Mouse (Mus musculus): ENCODE measurements around the gene Slamf1. TPM values are rescaled to one million over a fixed set of nuclear protein-coding genes. Genes with fewer than 3 reads are reported as not detected.

Slamf1 gene
- total and polyA plus RNA-seq, 3 experiments: 0.73 to 1.3 TPM; not detected in 1

DNA sequence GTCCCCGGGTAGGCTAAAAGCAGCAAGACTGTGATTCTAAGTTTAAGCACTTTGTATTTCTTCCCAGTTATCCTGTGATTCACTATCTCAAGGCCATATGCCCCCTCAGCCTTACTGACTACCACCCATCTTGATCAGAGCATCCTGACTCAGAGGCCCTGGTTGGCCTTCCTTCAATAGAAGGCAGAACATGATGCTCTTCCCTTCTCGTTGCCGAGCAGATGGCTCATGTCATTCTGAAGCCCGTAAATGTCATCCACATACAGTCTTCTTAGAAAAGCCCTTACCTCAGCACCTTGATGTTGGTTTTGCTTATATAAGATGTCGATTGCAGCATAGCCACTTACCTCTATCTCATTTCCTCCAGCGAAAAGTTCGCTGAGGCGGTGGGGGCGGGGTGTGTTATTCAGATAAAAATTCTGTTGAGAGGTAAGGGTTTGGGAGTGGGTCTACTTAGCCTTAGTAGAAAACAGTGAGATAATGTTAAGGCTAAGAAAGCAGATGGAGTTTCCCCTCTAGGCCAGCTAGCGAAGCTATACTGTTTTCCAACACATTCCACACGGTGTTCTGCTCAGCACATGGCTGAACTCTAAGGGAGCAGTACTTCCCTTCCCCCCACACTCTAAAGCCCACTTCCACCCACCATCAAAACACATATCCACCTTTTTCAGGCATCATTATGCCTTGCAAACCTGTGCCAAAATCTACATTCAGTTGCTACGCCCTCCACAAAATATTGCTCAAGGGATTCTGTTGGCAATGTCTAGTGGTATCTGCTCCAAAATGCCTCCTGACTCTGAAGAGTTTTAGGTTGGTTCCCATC lies 21.7 kb downstream of the Slamf1 start (continued):
- no peak for TF ChIP-seq JUND (IDR thresholded peaks at IDR 0.05; ENCODE audit: low read depth, low read length)
- TF ChIP-seq CHD1 (IDR thresholded peaks at IDR 0.05; ENCODE audit: low read depth, low read length): no peak
- TF ChIP-seq MXI1 (IDR thresholded peaks at IDR 0.05; ENCODE audit: low read depth, low read length): no peak
- no peak for TF ChIP-seq ZC3H11A (IDR thresholded peaks at IDR 0.05; ENCODE audit: low read depth, low read length)
- no peak for TF ChIP-seq ELF1 (IDR thresholded peaks at IDR 0.05; ENCODE audit: low read depth, low read length)
- TF ChIP-seq BHLHE40 (IDR thresholded peaks at IDR 0.05; ENCODE audit: borderline replicate concordance, low read depth, low read length): peak; percentile 13; the same call in 1 of the 2 replicates
- no peak for TF ChIP-seq MAX (IDR thresholded peaks at IDR 0.05; ENCODE audit: low read length)
- no peak for TF ChIP-seq E2F4 (IDR thresholded peaks at IDR 0.05; ENCODE audit: borderline replicate concordance, low read depth, low read length)
- TF ChIP-seq RAD21 (IDR thresholded peaks at IDR 0.05; ENCODE audit: low read depth, low read length): no peak

DNA sequence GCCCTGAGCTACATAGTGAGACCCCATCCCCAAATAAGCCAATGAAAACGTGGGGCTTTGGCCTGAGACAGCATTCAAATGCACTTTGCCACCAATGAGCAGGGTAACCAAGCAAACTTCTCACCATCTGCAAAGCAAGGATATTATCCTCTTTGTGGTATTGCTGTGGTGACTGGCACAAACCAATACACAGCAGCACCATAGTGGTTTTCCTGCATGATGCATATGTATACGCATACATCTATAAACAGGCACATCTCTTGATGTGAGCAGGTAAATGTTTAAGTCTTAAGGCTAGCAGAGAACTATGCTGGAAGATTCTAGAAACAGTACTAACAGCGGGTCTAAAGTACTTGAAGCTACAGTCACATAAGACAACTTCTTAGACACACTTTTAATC lies 22.5 kb downstream of the Slamf1 start:
- Histone ChIP-seq H3K79me2 (ENCODE audit: control insufficient read depth, insufficient read depth, low read length, poor library complexity) (no peaks in the 10 kb centered on the region), H3K9ac (ENCODE audit: control insufficient read depth, low read depth, low read length, poor library complexity, severe bottlenecking) (no peak overlapping the region), H3K27me3 (ENCODE audit: control insufficient read depth in 1 of 2, insufficient read depth in 2 of 2, low read length in 2 of 2) (no peaks in the 10 kb centered on the region), H3K36me3 (ENCODE audit: control insufficient read depth in 1 of 2, insufficient read depth in 2 of 2, low read length in 2 of 2) (peaks cover 0 to 17% of the 10 kb centered on the region in 2 experiments; a peak in 2 of 4 replicates), H3K27ac (ENCODE audit: control insufficient read depth, low read depth, low read length) (no peak overlapping the region; the same call in 1 of the 2 replicates), H3K4me1 (ENCODE audit: control insufficient read depth in 1 of 2, insufficient read depth in 2 of 2, low read length in 2 of 2) (peaks cover 9 to 15% of the 10 kb centered on the region in 2 experiments), H3K9me3 (replicated peaks; ENCODE audit: insufficient read depth, low read length) (no peaks in the 10 kb centered on the region), H3K4me3 (ENCODE audit: control insufficient read depth in 1 of 2, insufficient read depth in 1 of 2, low read depth in 2 of 2, low read length in 2 of 2) (no peak overlapping the region)
- no peak for DNase-seq (ENCODE audit: low read depth, low spot score)
- no peak for TF ChIP-seq RAD21 (IDR thresholded peaks at IDR 0.05; ENCODE audit: low read depth, low read length)

DNA sequence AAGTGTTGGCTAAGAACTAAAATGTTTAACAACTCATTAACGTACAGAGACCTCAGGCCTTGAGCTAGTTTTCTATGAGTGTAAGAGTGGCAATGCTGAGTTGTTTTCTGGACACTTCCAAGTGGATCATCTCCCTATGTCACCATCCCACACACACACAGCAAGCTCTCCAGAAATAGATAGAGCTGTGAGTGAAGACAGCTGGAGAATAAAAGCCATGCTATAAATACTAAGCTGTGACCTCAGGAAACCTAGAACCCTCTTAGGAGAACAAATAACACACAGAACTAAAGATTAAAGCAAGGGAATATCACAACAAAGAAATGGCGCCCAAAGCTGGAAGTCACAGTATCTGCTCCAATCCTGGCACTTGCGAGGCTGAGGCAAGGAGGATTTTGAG lies 24.6 kb downstream of the Slamf1 start:
- peaks cover 0 to 25% of the 10 kb centered on the region in 2 experiments; a peak in 2 of 4 replicates for H3K36me3 ChIP-seq (ENCODE audit: control insufficient read depth in 1 of 2, insufficient read depth in 2 of 2, low read length in 2 of 2)
- DNase-seq (ENCODE audit: low read depth, low spot score): no peak
- TF ChIP-seq POLR2AphosphoS5 (IDR thresholded peaks at IDR 0.05; ENCODE audit: borderline replicate concordance, low read depth, low read length) (no peak), ETS1 (IDR thresholded peaks at IDR 0.05; ENCODE audit: low read depth, low read length) (no peak), MYB (IDR thresholded peaks at IDR 0.05; ENCODE audit: low read depth, low read length) (no peak), GATA1 (IDR thresholded peaks at IDR 0.05; ENCODE audit: low read depth, low read length) (no peak), MYC (IDR thresholded peaks at IDR 0.05; ENCODE audit: low read depth, low read length) (no peak), KAT2A (conservative IDR thresholded peaks at IDR 0.05; ENCODE audit: low read depth, low read length) (no peak), MAFK (IDR thresholded peaks at IDR 0.05; ENCODE audit: borderline replicate concordance, low read depth, low read length) (no peak), HCFC1 (IDR thresholded peaks at IDR 0.05; ENCODE audit: low read depth, low read length) (no peak), E2F4 (IDR thresholded peaks at IDR 0.05; ENCODE audit: borderline replicate concordance, low read depth, low read length) (no peak), TCF12 (IDR thresholded peaks at IDR 0.05; ENCODE audit: low read depth, low read length) (no peak), ZNF384 (IDR thresholded peaks at IDR 0.05; ENCODE audit: low read depth, low read length) (no peak), CHD1 (IDR thresholded peaks at IDR 0.05; ENCODE audit: low read depth, low read length) (no peak), ZMIZ1 (IDR thresholded peaks at IDR 0.05; ENCODE audit: low read depth, low read length) (no peak), MXI1 (IDR thresholded peaks at IDR 0.05; ENCODE audit: low read depth, low read length) (no peak), JUND (IDR thresholded peaks at IDR 0.05; ENCODE audit: low read depth, low read length) (no peak), CTCF (IDR thresholded peaks at IDR 0.05 in 2 of 3, conservative IDR thresholded peaks at IDR 0.05 in 1 of 3; ENCODE audit: control insufficient read depth in 1 of 3, insufficient read depth in 1 of 3, low read depth in 2 of 3, low read length in 3 of 3, poor library complexity in 1 of 3, severe bottlenecking in 1 of 3) (no peak)
- peaks cover 9 to 17% of the 10 kb centered on the region in 2 experiments for H3K4me1 ChIP-seq (ENCODE audit: control insufficient read depth in 1 of 2, insufficient read depth in 2 of 2, low read length in 2 of 2)
- no peak overlapping the region for H3K4me3 ChIP-seq (ENCODE audit: control insufficient read depth in 1 of 2, insufficient read depth in 1 of 2, low read depth in 2 of 2, low read length in 2 of 2)
- H3K27ac ChIP-seq (ENCODE audit: control insufficient read depth, low read depth, low read length): no peak overlapping the region
- H3K79me2 ChIP-seq (ENCODE audit: control insufficient read depth, insufficient read depth, low read length, poor library complexity): no peaks in the 10 kb centered on the region
- no peak overlapping the region for H3K9ac ChIP-seq (ENCODE audit: control insufficient read depth, low read depth, low read length, poor library complexity, severe bottlenecking)
- H3K27me3 ChIP-seq (ENCODE audit: control insufficient read depth in 1 of 2, insufficient read depth in 2 of 2, low read length in 2 of 2): no peaks in the 10 kb centered on the region
- H3K9me3 ChIP-seq (replicated peaks; ENCODE audit: insufficient read depth, low read length): no peaks in the 10 kb centered on the region

Data from MEL (cell line).